Mouse (Mus musculus) testis, postnatal 10 days (tissue): ENCODE data around the gene Mecp2.
"Not testable (repeated sequence)": the region's sequence is repeated elsewhere in the genome, so short reads cannot be mapped to it uniquely, and the experiment has no call there.

Source experiments
- DNase-seq: peaks from one replicate; pipeline ENCODE4 v3.0.0; 2021; ENCODE audit warnings: low spot score

The Mecp2 gene

DNA sequence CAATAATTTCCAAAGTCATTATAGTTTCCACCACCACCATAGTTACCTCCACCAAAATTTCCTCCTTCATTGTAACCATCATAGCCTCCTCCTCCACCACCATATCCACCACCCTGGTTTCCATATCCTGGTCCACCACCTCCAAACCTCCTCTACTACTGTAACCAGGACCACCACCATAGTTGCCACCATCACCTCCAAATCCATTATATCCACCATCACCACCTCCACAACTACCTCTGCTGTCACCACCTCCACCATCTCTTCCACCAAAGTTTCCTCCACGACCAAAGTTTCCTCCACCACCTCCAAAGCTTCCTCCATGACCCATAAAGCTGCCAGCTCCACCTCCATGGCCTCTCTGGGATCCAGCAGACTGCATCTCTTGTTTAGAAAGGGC is at the start of gene Mecp2:
Gene Mecp2, minus strand, starts transcription at position 101 of the 400 bp plus-strand sequence.
- not testable (repeated sequence) for DNase-seq

DNA sequence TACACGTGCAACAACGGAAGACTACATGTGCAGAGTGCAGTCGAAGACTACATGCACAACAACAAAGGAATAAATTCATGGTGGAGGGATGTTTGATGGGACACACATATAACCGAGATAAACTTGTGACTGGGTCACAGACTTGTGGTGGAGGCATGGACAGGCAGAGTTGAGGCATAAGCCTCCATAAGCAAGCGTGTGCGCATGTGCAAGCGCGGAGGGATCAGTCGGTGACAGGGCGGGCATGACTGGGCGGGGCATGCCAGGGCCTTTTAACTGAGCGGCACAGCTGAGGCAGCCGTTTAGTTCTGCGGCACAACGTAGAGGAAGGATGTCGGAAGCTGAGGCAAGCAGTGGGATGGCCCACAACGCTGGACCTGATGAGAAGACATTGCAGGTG is 41.8 kb upstream of the Mecp2 start, which contains the start of gene Tktl1:
Gene Tktl1, plus strand, starts transcription at position 301 of the 400 bp plus-strand sequence.
- peak; percentile 38 for DNase-seq

GRCm38 (mm10) chrX:74167738-74168137 is 32.6 kb upstream of the Mecp2 start, which contains the start of gene Tex28:
Tex28 (minus strand) TSS chrX:74167838.
- no peak for DNase-seq

DNA sequence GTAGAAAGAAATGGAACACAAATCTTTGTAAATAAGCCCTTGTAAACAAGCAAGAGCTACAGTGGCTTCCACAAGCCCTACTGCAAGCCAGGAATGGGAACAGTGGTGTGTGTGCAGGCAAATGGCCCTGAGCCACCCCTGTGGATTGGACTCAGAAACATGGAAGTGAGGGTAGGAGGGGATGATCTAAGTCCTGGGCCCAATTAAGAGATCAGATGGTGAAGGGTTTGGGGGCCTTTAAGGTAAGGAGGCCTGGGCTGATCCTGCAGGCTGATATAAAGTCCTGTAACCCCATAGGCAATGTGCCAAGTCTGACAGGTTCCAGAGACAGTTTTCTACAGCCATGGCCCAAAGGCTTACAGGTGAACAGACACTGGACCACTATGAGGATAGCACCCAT is 8.0 kb downstream of the Mecp2 start, which contains the start of gene Opn1mw:
Gene Opn1mw, plus strand, starts transcription at position 301 of the 400 bp plus-strand sequence.
- DNase-seq: no peak

DNA sequence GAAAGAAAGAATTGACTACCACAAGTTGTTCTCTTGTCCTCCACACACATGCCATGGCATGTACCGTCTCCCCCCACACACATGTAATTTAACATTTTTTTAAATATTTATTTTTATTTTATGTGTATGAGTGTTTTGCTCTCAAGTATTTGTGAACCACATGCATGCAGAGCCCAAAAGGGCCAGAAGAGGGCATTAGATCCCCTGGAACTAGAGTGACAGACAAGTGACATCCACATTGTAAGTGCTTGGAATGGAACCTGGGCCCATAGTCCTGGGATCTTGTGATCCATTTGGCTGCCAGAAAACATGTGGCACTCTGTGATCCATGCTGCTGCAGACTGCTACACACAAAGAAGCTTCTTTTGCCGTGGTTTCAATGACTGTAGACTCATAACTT is 10.2 kb downstream of the Mecp2 start:
- DNase-seq: no peak

DNA sequence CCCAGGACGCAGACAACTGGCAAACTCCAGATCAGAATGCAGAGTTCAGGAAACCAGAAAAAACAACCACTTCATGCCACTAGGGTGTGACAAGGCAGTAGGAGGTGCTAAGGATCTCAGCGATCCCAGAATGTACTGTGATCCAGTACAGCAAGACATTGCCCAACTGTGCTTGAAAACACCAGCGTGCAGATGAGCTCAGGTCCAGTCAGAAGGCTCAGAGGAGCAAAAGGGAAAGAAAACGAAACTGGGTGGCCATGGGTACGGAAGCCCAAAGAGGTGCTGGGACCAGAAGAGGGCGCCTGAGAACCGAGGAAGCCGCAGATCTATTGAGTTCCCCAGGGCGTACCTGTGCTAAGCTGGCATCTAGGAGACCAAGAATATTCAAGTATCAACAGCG is 19.7 kb downstream of the Mecp2 start:
- DNase-seq: peak; percentile 64

GRCm38 (mm10) chrX:74114036-74114435 is 21.1 kb downstream of the Mecp2 start:
- DNase-seq: no peak

GRCm38 (mm10) chrX:74108747-74109146 is 26.4 kb downstream of the Mecp2 start:
- no peak for DNase-seq

DNA sequence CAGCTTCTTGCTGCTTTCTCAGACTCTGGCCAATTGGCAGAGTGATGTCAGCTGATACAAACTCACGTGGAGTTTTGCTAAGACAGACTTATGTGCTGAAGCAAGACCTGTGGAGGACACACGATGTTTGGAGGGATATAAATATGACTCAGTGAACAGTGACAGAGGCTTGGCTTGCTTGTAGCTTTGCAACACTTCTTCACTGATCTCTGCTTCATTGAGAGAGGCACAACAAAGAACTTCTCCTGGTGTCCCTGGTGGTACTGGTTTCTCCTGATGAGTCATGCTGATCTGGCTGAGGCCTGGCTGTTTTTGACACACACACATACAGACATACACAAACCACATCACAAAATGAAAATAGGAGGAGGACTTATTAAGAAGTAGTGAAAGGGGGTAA is 29.2 kb downstream of the Mecp2 start:
- no peak for DNase-seq

DNA sequence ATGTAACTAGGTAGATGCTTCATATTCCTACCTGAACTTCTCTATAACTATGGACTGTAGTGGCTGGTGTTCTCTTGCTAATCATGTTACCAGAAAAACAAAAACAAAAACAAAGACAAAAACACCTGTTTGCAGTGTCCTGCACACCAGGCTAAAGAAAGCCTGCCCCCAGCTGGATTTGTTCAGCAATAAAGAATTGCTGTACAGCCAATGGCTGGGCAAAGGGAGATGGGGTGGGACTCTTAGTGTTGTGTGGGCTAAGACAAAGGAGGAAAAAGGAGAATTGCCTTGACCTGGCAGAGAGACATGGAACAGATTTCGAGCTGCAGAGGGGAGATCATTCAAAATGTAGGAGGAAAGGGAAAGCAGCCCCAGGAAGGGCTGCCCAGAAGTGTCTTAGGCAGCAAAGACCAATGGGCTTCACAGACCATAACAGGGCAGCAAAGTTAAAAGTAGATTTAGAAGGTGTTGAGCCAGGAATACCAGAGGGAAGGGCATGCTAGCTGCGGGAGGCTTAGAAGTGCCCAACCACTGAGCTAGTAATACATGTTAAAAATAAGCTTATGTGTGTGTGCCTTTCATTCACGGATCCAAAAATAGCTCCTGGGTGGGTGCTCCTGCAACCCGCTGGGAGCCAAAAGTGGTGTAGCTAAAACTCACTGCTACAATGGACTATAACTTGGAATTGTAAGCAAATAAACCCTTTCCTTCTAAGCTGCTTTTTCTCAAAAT is 31.5 kb downstream of the Mecp2 start:
- DNase-seq: no peak

DNA sequence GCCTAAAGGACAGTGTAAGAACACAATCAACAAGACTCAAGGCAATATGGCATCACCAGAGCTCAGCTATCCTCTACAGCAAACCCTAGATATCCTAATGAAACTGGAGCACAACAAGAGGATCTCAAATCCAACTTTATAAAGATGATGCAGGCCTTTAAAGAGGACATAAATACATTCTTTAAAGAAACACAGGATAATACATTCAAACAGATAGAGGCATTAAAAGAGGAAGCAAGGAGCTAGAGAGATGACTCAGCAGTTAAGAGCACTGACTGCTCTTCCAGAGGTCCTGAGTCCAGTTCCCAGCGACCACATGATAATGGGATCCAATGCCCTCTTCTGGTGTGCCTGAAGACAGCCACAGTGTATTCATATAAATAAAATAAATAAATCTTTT is 40.0 kb downstream of the Mecp2 start:
- no peak for DNase-seq

- DNase-seq: peak; percentile 96
These were observed 49.5 kb downstream of the Mecp2 start for GRCm38 (mm10) chrX:74085601-74086038.

- DNase-seq: peak; percentile 81
These were observed 50.1 kb downstream of the Mecp2 start for GRCm38 (mm10) chrX:74084946-74085498.

DNA sequence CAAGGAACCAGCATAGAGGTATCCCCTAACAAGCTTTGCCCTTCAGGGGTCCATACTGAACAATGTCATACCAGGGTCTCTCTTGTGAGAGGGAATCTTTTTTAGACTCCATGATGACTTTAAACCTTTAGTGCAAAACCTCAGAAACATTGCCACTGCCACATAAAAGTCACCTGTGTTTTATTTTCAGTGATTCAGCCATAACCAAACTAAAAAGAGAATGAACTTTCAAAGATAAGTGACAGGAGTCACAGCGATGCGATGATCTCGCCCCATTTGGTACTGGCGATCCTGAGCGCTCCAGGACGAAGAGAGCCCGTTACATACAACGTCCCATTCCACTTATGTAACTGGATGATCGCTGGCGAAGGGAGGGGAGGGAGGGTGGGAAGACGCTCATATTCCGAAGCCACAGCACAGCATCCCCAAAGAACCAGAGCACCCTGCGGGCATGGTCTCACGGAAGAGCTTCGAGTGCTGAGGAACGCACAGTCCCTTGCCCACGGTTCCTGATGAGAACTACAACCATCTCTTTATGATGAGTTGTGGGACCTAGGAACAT is 50.8 kb downstream of the Mecp2 start:
- no peak for DNase-seq

DNA sequence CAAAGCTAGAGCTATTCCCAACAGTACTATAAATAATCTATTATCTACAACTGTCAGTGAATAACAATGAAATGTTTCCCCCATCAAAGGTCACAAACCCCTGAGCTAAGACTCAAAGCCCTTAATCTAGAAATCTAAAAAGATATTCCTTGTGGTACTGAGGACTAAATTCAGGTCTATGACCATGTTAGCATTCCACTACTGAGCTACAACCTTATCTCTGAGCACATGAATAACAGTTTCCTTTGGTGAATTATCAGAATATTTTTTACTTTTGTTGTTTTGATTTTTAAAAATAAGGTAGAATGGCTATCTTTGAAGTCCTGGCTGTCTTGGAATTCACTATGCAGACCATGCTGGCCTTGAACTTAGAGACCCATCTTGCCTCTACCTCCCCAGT is 64.4 kb downstream of the Mecp2 start:
- no peak for DNase-seq

- peak; percentile 41 for DNase-seq
These were observed 67.3 kb downstream of the Mecp2 start for GRCm38 (mm10) chrX:74067891-74068290.

GRCm38 (mm10) chrX:74045107-74045506 is 90.1 kb downstream of the Mecp2 start:
- peak; percentile 44 for DNase-seq

GRCm38 (mm10) chrX:74037702-74038375 is 97.3 kb downstream of the Mecp2 start:
- DNase-seq: no peak

DNA sequence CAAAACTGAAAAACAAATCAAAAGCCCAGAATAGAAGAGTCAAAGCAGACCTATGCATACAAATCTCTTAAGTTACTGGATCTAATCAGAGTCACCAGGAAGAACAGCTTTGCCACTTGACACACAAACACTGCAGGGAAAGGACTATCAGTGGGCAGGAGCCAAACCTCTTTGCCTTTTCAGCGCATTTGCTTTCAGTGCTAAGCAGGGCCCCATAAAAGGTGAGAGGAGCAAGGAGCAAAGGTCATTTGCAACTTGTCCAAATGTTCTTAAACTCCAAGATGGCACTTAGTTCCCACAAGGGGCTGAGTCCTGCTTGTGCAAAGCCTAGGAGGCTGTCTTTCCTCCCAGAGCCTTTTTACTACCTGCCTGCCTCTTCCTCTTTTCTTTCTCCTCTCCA is 105.2 kb downstream of the Mecp2 start:
- no peak for DNase-seq

- DNase-seq: peak; percentile 87
These were observed 111.7 kb downstream of the Mecp2 start, which contains the start of gene Irak1 for GRCm38 (mm10) chrX:74023188-74024049. Irak1 (minus strand) TSS chrX:74023918.

GRCm38 (mm10) chrX:74022795-74023187 is 112.4 kb downstream of the Mecp2 start:
- DNase-seq: no peak

- no peak for DNase-seq
These were observed 120.6 kb downstream of the Mecp2 start for GRCm38 (mm10) chrX:74014597-74014996.
